Mouse (Mus musculus) frontal cortex, adult (tissue): ENCODE data around the gene Irf2.
A peak's percentile ranks its signal among the peaks of the same experiment; 100 is the strongest.
"Not testable (repeated sequence)": the region's sequence is repeated elsewhere in the genome, so short reads cannot be mapped to it uniquely, and the experiment has no call there.

Source experiments
- ATAC-seq: cut with Nextera tagmentation; 2 replicates; pipeline ENCODE4 v1.9.2; 2017; ENCODE audit warnings: mild to moderate bottlenecking, moderate library complexity, mixed read lengths; ENCODE audit not compliant: low TSS enrichment

The Irf2 gene

GRCm38 (mm10) chr8:46726383-46726782, 13.1 kb upstream of the Irf2 start:
- ATAC-seq, result no peak

GRCm38 (mm10) chr8:46729671-46730070, 9.9 kb upstream of the Irf2 start:
- not testable (repeated sequence) for ATAC-seq

- no peak for ATAC-seq
These were observed 7.1 kb upstream of the Irf2 start for GRCm38 (mm10) chr8:46732381-46732915.

- ATAC-seq, result no peak
These were observed 5.9 kb upstream of the Irf2 start for GRCm38 (mm10) chr8:46733603-46734002.

- ATAC-seq, result no peak
These were observed 4.0 kb upstream of the Irf2 start for GRCm38 (mm10) chr8:46735505-46735904.

GRCm38 (mm10) chr8:46736260-46736659, 3.3 kb upstream of the Irf2 start:
- ATAC-seq, result no peak

GRCm38 (mm10) chr8:46737421-46737820, 2.1 kb upstream of the Irf2 start:
- ATAC-seq, result no peak

- ATAC-seq, result no peak
These were observed 1.6 kb upstream of the Irf2 start for GRCm38 (mm10) chr8:46737907-46738306.

- ATAC-seq, result no peak
These were observed 931 bp upstream of the Irf2 start for GRCm38 (mm10) chr8:46738601-46739000.

- peak; percentile 9; the same call in 1 of the 2 replicates for ATAC-seq
These were observed 502 bp downstream of the Irf2 start for GRCm38 (mm10) chr8:46739956-46740512.

GRCm38 (mm10) chr8:46740513-46741280, 1.2 kb downstream of the Irf2 start:
- ATAC-seq, result peak; percentile 65

- peak; percentile 51 for ATAC-seq
These were observed 1.8 kb downstream of the Irf2 start for GRCm38 (mm10) chr8:46741281-46741791.

- no peak for ATAC-seq
These were observed 2.6 kb downstream of the Irf2 start for GRCm38 (mm10) chr8:46741991-46742690.

GRCm38 (mm10) chr8:46742691-46743082, 3.2 kb downstream of the Irf2 start:
- no peak for ATAC-seq

GRCm38 (mm10) chr8:46745464-46745863, 5.9 kb downstream of the Irf2 start:
- ATAC-seq, result no peak

GRCm38 (mm10) chr8:46747311-46747980, 7.9 kb downstream of the Irf2 start:
- no peak for ATAC-seq

GRCm38 (mm10) chr8:46750000-46750399, 10.5 kb downstream of the Irf2 start:
- no peak for ATAC-seq

- no peak for ATAC-seq
These were observed 11.0 kb downstream of the Irf2 start for GRCm38 (mm10) chr8:46750566-46750965.

GRCm38 (mm10) chr8:46751151-46751550, 11.6 kb downstream of the Irf2 start:
- no peak for ATAC-seq

- ATAC-seq, result no peak
These were observed 13.5 kb downstream of the Irf2 start for GRCm38 (mm10) chr8:46752986-46753385.

- no peak for ATAC-seq
These were observed 14.8 kb downstream of the Irf2 start for GRCm38 (mm10) chr8:46754355-46754754.
